Mouse (Mus musculus) Patski (cell line): ENCODE measurements around the gene Prss57. TPM values are rescaled to one million over a fixed set of nuclear protein-coding genes. Genes with fewer than 3 reads are reported as not detected.

Source experiments
- ATAC-seq: fragments of 100-300 bp; one replicate; pipeline ENCODE4 v1.8.0; 2021
- CTCF ChIA-PET: fragments of 350-600 bp; sonication (Branson Sonifier 250); formaldehyde crosslinking; loops from one replicate; lab custom pipeline; 2022; ENCODE audit warnings: inconsistent platforms; lab: Charles Lee
- POLR2A ChIA-PET: fragments of 350-600 bp; sonication (Branson Sonifier 250); formaldehyde crosslinking; loops from one replicate; lab custom pipeline; 2022; ENCODE audit warnings: antibody characterized with exemption, inconsistent platforms; lab: Charles Lee
- DNase-seq: peaks from one replicate; pipeline ENCODE4 v3.0.0-alpha.2; 2011; ENCODE audit warnings: low read depth, low spot score
- H3K27me3 ChIP-seq: fragments of 371-371 bp; one replicate; pipeline ENCODE4 v1.5.1; 2021
- CTCF ChIP-seq: fragments of 100-300 bp; IDR thresholded peaks from one replicate; pipeline ENCODE4 v1.5.1; 2021
- in situ Hi-C: fragments of 300-500 bp; cut with MboI; formaldehyde crosslinking; loops from 3 replicates; pipeline ENCODE4 v1.11.1; 2018; ENCODE audit warnings: low pct_unique_long_range_greater_than_20kb, mixed read lengths
- polyA plus RNA-seq: library from polyadenylated mRNA; unstranded; gene quantifications from one replicate; pipeline ENCODE4 v1.2.3, GENCODE M21; 2021

Gene Prss57
- polyA plus RNA-seq, 1 experiment from 2014 or later, result not detected

DNA sequence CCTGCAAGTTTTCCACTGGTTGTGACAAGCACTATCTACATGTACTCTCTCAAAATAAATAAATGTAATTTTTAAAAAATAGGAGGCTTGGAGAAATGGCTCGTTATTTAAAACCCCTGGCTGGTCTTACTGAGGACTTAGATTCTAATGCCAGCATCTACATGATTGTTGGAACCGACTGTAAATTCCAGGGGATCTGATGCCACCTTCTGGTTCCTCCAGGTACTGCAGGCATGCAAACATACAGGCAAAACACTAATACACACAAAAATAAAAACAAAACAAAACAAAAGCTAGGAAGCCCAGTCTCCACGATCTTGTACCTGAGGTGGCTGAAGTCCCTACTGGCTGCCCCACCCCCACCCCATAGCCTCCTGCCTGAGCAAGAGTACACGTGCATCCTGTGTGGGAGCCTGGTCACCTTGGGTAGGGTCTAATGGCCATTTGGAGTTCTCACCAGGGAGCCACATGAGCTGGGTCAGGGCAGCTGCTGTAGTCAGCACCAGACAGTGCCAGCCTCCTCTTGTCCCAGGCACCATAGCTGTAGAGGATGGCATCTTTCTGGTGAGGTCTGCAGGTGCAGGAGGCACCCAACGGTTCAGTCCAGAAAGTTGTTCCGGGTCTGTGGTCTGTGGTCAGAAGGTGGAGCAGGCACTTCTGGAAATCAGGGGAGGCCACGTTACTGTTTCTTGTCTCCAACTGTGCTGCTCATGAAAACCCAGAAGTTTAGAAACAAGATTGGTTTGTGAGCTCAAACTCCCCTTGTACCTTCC lies 2.2 kb downstream of the Prss57 start:
- DNase-seq, result no peak
- CTCF ChIA-PET, result interaction anchor here (0.6 to 2.8 kb wide), 10 partner anchors 9 to 91 kb away, joined by 3 to 18 read pairs (median 4); no protein-coding TSS in a partner anchor
- no peak for TF ChIP-seq CTCF

GRCm38 (mm10) chr10:79783920-79784800 lies 6.6 kb downstream of the Prss57 start:
- H3K27me3 ChIP-seq, result no peaks in the 10 kb centered on the region
- DNase-seq, result no peak
- in situ Hi-C loops, result loop anchor here (10.0 kb wide), 1 partner anchor 89 kb away; no protein-coding TSS in a partner anchor
- ChIA-PET CTCF (interaction anchor here (1.4 to 2.0 kb wide), 3 partner anchors 16 to 29 kb away, joined by 4 to 11 read pairs (median 4); no protein-coding TSS in a partner anchor), POLR2A (no interaction called here)
- no peak for ATAC-seq
- TF ChIP-seq CTCF, result no peak

More for the DNA sequence above, 2.2 kb downstream of the Prss57 start:
- POLR2A ChIA-PET, result interaction anchor here (1.2 kb wide), 1 partner anchor 24 kb away, joined by 3 read pairs; no protein-coding TSS in a partner anchor
- no peaks in the 10 kb centered on the region for H3K27me3 ChIP-seq
- in situ Hi-C loops, result loop anchor here (10.0 kb wide), 1 partner anchor 94 kb away; no protein-coding TSS in a partner anchor
- ATAC-seq, result no peak

DNA sequence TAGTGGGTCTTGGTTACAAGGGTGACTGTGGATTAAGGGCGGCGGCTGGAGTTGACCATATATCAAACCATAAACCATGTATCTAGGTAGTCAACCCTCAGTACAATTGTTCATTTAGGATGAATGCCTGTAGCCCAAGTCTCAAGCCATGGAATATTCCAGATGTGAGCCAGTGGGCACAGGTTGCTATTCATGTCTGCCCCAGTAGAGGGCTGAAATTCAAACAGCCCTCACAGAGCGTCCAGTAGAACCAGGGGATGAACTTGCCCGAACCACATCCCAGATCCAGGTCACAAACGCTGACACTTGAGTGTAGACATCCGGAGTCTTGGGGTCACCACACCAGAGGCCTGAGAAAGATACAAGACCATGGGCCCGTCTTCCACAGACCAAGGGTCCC lies 7.7 kb downstream of the Prss57 start:
- no peak for DNase-seq
- in situ Hi-C loops, result loop anchor here (10.0 kb wide), 1 partner anchor 88 kb away; no protein-coding TSS in a partner anchor
- TF ChIP-seq CTCF, result no peak
- no peak for ATAC-seq
- POLR2A ChIA-PET, result interaction anchor here (0.6 kb wide), 1 partner anchor 19 kb away, joined by 3 read pairs; no protein-coding TSS in a partner anchor
- H3K27me3 ChIP-seq, result no peaks in the 10 kb centered on the region
- CTCF ChIA-PET, result no interaction called here

GRCm38 (mm10) chr10:79781956-79782355 lies 8.8 kb downstream of the Prss57 start:
- no peak for TF ChIP-seq CTCF
- in situ Hi-C loops, result loop anchor here (10.0 kb wide), 1 partner anchor 87 kb away; no protein-coding TSS in a partner anchor
- DNase-seq (no peak), ATAC-seq (no peak)
- no peaks in the 10 kb centered on the region for H3K27me3 ChIP-seq
- CTCF ChIA-PET, result no interaction called here
- POLR2A ChIA-PET, result no interaction called here

DNA sequence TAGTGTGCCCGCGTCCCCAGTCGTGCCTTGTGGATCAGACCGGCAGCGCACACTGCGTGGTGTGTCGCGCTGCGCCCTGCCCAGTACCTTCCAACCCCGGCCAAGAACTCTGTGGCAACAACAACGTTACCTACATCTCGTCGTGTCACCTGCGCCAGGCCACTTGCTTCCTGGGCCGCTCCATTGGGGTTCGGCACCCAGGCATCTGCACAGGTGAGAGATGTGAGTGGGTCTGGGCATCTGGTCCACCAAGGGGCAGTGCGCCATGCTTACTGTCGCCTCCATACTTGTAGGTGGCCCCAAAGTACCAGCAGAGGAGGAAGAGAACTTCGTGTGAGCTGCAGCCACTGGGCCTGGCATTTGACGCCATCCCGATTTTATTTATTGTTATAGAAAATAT lies 9.6 kb downstream of the Prss57 start:
- no peak for ATAC-seq

DNA sequence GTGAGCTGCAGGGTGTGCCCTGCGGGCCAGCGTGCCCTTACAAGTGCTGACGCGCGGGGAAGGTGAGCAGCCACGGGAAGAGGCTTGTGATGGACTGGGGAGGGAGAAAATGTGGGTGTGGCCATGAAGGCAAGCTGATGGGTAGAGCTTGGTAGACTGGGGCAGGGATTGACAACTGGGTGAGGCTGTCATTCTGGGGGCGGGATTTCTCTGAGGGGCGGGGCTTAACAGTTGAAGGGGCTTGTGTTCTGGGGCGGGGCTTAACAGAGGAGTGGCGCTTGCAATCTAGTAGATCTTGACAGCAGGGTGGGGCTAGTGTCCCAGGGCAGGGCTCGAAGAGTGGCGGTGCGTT lies 10.1 kb downstream of the Prss57 start:
- ChIA-PET POLR2A (interaction anchor here (0.7 kb wide), 1 partner anchor 67 kb away, joined by 5 read pairs; no protein-coding TSS in a partner anchor), CTCF (interaction anchor here (0.6 to 2.7 kb wide), 10 partner anchors 8 to 75 kb away, joined by 3 to 21 read pairs (median 4); partner anchors contain the start of genes Misp and Rnf126)
- ATAC-seq (peak; percentile 51), DNase-seq (no peak)
- TF ChIP-seq CTCF, result no peak
- in situ Hi-C loops, result loop anchor here (10.0 kb wide), 1 partner anchor 86 kb away; no protein-coding TSS in a partner anchor
- H3K27me3 ChIP-seq, result no peaks in the 10 kb centered on the region

More for the DNA sequence above, 9.6 kb downstream of the Prss57 start:
- no peaks in the 10 kb centered on the region for H3K27me3 ChIP-seq
- no peak for TF ChIP-seq CTCF
- DNase-seq, result no peak
- ChIA-PET POLR2A (no interaction called here), CTCF (interaction anchor here (2.7 kb wide), 1 partner anchor 8 kb away, joined by 12 read pairs; no protein-coding TSS in a partner anchor)
- in situ Hi-C loops, result loop anchor here (10.0 kb wide), 1 partner anchor 86 kb away; no protein-coding TSS in a partner anchor

GRCm38 (mm10) chr10:79779784-79780663 lies 10.7 kb downstream of the Prss57 start:
- no peak for TF ChIP-seq CTCF
- ATAC-seq, result peak; percentile 87
- in situ Hi-C loops, result loop anchor here (10.0 kb wide), 1 partner anchor 85 kb away; no protein-coding TSS in a partner anchor
- POLR2A ChIA-PET, result interaction anchor here (0.7 to 1.9 kb wide), 2 partner anchors 12 to 66 kb away, joined by 5 to 8 read pairs; no protein-coding TSS in a partner anchor
- DNase-seq, result peak; percentile 88
- H3K27me3 ChIP-seq, result no peaks in the 10 kb centered on the region
- CTCF ChIA-PET, result interaction anchor here (0.6 to 2.7 kb wide), 11 partner anchors 9 to 75 kb away, joined by 3 to 21 read pairs (median 4); partner anchors contain the start of genes Misp and Rnf126

DNA sequence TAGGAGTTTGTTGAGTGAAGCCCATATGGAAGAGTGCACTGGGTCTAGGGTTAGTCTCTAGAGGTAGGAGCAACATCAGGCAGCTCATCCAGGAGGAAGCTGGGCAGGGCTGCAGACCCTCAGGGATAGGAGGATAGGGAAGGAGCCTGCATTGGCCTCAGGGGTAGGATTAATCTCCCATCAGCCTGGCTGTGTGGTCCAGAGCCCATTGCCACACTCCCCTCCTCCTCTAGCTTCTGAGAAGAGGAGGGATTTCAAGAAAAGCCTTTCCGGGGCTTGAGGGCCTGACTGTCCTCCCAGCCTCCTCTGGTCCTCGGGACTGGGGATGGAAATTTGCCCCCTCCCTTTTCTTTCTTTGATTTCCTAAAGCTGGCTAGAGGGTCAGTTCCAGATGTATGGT lies 11.6 kb downstream of the Prss57 start:
- DNase-seq (no peak), ATAC-seq (no peak)
- CTCF ChIA-PET, result interaction anchor here (0.9 to 2.7 kb wide), 3 partner anchors 9 to 15 kb away, joined by 3 to 21 read pairs (median 12); no protein-coding TSS in a partner anchor
- in situ Hi-C loops, result no loop called here
- TF ChIP-seq CTCF, result no peak
- POLR2A ChIA-PET, result interaction anchor here (1.9 kb wide), 1 partner anchor 11 kb away, joined by 8 read pairs; no protein-coding TSS in a partner anchor
- H3K27me3 ChIP-seq, result no peaks in the 10 kb centered on the region

- ChIA-PET POLR2A (interaction anchor here (1.9 kb wide), 1 partner anchor 10 kb away, joined by 8 read pairs; no protein-coding TSS in a partner anchor), CTCF (interaction anchor here (1.2 to 1.5 kb wide), 2 partner anchors 9 to 17 kb away, joined by 3 to 9 read pairs; no protein-coding TSS in a partner anchor)
- TF ChIP-seq CTCF, result no peak
- DNase-seq, result no peak
- in situ Hi-C loops, result no loop called here
- no peaks in the 10 kb centered on the region for H3K27me3 ChIP-seq
- ATAC-seq, result no peak
Measured at GRCm38 (mm10) chr10:79778006-79778405, 12.8 kb downstream of the Prss57 start.
